Mouse (Mus musculus) spleen, adult 2 months (tissue): ENCODE measurements at regions not wholly inside any gene's neighbourhood (a gene's known extent, or its start where the extent isn't known, plus 50 kb on each side); places are given as distances from the start of the nearest gene placed in this dataset.

ENCODE experiments used
- CTCF ChIP-seq: fragments of 200-500 bp; IDR thresholded peaks from 2 replicates; pipeline ENCODE4 v1.5.1; 2011; ENCODE audit warnings: mild to moderate bottlenecking, inconsistent platforms; ENCODE audit not compliant: insufficient read depth, insufficient read length, insufficient replicate concordance; ENCODE audit errors: extremely low read depth
- POLR2A ChIP-seq: fragments of 200-500 bp; IDR thresholded peaks from 2 replicates; pipeline ENCODE4 v1.6.1; 2011; ENCODE audit warnings: low read depth, low read length, inconsistent platforms

DNA sequence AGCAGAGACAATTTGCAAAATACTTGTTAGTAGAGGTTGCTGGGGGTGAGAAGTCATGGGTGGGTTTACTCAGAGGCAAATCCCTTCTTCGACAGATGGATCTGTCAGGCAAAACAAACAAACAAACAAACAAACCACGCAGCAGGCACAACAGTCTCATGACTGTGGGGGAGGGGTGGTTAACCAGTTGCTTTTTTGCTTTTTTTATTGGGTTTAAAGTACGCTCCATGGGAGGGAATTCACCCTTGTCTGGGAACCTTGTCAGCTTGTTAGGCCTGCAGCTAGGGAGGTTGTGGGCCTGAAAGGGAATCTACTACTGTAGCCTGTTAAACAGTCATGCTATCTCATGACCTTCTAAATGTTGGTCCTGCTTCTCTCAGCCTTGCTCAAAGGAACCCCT is 57.1 kb upstream of the Plekha5 start:
- no peak for TF ChIP-seq CTCF
- TF ChIP-seq POLR2A: no peak
